Mouse (Mus musculus) brain, adult 10 weeks (tissue): ENCODE results near the gene Tprgl. TPM values are rescaled to one million over a fixed set of nuclear protein-coding genes. Genes with fewer than 3 reads are reported as not detected.

Experiments used
- polyA plus RNA-seq: library from polyadenylated mRNA; stranded (reverse); fragments of 350-450 nt; fragmentation: Illumina TruSeq; extraction: RNeasy Lipid Tissue Mini Kit (QIAGEN cat#74804); gene quantifications from one replicate; pipeline ENCODE4 v1.2.3, GENCODE M21; 2015; ENCODE audit warnings: low read depth, low replicate concordance

Gene Tprgl
- 247 TPM for polyA plus RNA-seq

DNA sequence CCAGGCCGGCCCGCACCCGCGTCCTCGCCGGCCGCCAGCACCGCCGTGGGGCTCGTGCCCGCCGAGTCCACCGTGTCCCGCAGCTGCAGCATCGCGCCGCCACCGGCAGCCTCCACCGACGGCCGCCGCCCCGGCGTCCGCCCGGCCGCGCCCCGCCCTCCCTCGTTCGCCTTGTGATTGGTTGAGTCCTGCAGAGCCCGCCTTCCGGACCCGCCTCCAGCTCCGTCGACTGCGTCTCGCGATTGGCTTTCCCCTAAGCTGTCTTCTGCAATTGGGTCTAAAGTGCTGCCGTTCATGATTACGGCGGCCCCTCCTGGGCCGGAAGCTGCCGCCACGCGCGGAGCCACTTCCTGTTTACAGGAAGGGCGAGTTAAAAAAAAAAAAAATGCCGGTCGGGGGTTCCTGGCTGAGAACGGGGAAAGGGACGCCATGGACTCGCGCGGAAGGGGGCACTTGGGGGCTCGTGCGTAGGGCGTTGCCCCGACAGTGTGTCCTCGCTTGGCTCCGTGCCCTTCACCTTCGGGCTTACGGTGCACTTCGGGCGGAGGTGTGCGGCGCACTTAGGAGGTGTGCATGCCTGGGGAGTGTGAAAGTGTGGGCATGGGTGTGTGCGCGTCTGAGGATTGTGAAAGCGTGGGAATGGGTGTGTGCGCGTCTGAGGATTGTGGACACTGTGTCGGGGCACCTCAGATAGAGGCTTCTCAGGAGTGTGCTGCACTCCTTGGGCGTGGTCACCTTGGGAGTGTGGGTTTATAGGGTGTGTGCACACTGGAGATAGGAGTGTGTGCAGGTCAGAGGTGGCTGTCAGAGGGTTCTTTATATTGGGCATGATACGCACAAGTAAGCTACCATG lies at the start of gene Tprgl:
Gene Tprgl, minus strand, starts transcription at position 129 of the 853 bp plus-strand sequence.

DNA sequence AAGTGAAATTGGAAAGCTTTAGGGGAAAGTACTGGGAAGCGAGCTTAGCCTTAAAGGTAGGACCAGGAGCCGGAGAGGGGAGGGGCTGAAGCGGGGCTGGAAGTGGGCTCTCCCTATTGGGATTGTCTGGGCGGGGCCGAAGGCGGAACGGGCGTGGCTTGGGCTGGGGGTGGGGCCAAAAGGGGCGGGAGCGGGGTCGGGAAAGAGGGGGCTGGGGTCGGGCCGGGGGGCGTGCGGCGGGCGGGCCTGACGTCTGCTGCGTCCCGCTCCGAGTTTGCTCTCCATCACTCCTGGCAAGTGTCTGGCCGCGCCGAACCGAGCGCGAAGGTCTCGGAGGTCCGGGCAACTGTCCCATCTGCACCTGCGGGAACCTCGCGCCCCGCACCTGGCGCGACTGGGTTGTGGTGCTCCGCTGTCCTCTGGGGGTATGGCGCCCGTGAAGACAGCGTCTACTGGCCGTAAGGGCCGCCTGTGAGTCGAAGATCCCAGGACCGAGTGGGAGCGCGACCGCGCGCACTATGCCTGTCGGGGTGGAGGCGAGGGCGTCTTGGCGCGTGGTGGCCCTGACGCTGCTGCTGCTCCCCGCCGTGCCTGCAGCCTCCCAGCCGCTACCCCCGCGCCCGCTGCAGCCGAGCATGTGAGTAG lies 10.2 kb upstream of the Tprgl start, which contains the start of gene Megf6:
Gene Megf6, plus strand, starts transcription at position 225 of the 645 bp plus-strand sequence.

DNA sequence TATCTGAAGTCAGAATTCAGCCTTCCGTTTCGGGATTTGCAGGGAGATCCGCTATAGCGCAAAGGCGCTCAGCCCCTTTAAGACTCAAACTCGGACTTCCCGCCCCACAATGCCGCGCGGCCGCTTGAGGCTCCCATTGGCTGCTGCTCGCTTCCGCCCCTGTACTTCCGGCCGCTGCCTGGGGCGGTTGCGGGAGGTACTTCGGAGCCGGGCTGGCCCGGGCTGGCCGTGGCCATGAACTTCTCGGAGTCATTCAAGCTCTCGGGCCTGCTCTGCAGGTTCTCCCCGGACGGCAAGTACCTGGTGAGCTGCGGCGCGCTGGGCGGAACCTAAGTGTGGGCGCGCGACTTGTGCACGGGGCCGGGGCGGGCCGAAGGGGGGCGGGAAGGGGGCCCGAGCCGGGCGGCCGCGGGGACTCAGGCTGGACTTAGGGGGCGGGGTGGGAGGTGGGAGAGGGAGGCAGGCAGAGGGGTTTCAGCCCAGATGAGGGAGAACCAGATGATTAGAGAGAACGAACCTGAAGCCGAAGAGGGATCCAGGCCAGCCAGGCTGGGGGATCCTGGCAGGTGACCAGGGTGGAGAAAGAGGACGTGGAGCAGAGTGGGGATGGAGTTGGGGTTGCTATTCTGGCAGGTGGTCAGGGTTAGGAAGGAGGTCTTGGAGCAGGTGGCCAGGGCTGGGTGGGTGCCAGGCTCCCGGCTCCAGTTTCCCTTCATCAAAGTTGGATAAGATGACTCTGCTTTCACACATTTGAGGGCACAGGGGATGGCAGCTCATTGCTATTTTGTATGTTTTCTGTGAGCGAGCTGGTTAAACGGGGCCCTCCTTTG lies 18.0 kb downstream of the Tprgl start, which contains the start of gene Wrap73:
Gene Wrap73, plus strand, starts transcription at position 162 of the 830 bp plus-strand sequence.

GRCm38 (mm10) chr4:154140182-154140212 lies 20.5 kb downstream of the Tprgl start, which contains the start of gene Trp73:
Gene Trp73, minus strand, starts transcription at chr4:154140208.

Other genes with a start within 250 kb of the Tprgl start
- 38.3 TPM for gene A430005L14Rik, start 203.4 kb downstream of the Tprgl start, polyA plus RNA-seq
- 13.8 TPM for gene Dffb, start 185.5 kb downstream of the Tprgl start, polyA plus RNA-seq
- 19.4 TPM for gene Cep104, start 185.5 kb downstream of the Tprgl start, polyA plus RNA-seq
- 30.7 TPM for gene Lrrc47, start 148.9 kb downstream of the Tprgl start, polyA plus RNA-seq
- gene Smim1, start 134.4 kb downstream of the Tprgl start, polyA plus RNA-seq, result 23.3 TPM
- not detected for gene Ccdc27, start 118.0 kb downstream of the Tprgl start, polyA plus RNA-seq
- gene Trp73, start 20.5 kb downstream of the Tprgl start, polyA plus RNA-seq, result 0.73 TPM
- gene Wrap73, start 18.3 kb downstream of the Tprgl start, polyA plus RNA-seq, result 30.0 TPM
- gene Megf6, start 10.1 kb upstream of the Tprgl start, polyA plus RNA-seq, result 1.6 TPM
- 0.74 TPM for gene Arhgef16, start 141.0 kb upstream of the Tprgl start, polyA plus RNA-seq
- not detected for gene B230104I21Rik, start 175.5 kb upstream of the Tprgl start, polyA plus RNA-seq